Mouse (Mus musculus): Measurements from ENCODE around the gene Gm11096. TPM values are rescaled to one million over a fixed set of nuclear protein-coding genes. Genes with fewer than 3 reads are reported as not detected.

Gm11096 gene
- not detected in 2 replicates for polyA plus RNA-seq (2012; rRNA removed)

DNA sequence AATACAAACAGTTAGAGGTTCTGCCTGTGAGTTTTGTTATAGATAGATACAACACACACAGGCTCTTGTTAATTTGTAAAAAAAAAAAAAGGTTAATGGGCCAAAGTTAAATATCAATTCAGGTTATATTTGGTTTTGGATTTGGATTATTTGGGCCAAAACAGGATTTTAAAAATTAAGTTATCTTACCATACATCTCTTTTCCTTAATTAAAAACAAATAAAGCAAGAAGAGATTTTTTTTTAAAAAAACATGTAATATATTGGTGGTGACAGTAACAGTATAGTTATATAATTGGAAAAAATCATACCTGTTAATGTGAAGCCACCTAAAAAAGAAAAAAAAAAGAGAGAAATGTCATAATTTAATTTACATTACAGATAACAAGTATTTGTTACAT, at the start of gene Gm11096:
Gene Gm11096 (plus strand): TSS at position 301 of the 400 bp plus-strand sequence.

